Comparison of ENCODE assay signal across 8 mouse cellular contexts in genomic region chr1:191062781-191063485, GRCm38 (mm10). TPM values are rescaled to one million over a fixed set of nuclear protein-coding genes. Genes with fewer than 3 reads are reported as not detected.
DNase-seq lines count a peak whose midpoint lies in the region; ATAC-seq and TF ChIP-seq lines count a peak whose summit lies in the region.

Tatdn3 (minus strand) TSS chr1:191062932.
Nsl1 (plus strand) TSS chr1:191063012.

- ATAC-seq in embryonic facial prominence, embryonic 12.5 days (ENCODE audit: insufficient number of reproducible peaks, insufficient read depth, low FRiP score, low TSS enrichment), result peak; percentile 93
- peak; percentile 92 for ATAC-seq in limb, embryonic 11.5 days (ENCODE audit: insufficient number of reproducible peaks, low FRiP score, low TSS enrichment, low read depth)
- ATAC-seq in midbrain, embryonic 13.5 days, result peak; percentile 96

- H3K9me3 ChIP-seq in embryonic facial prominence, embryonic 12.5 days, result no peaks in the 10 kb centered on the region
- H3K9me3 ChIP-seq in limb, embryonic 11.5 days (ENCODE audit: control insufficient read depth, low read length), result no peaks in the 10 kb centered on the region
- H3K9me3 ChIP-seq in midbrain, embryonic 13.5 days, result no peaks in the 10 kb centered on the region

- TF ChIP-seq POLR2A in small intestine, adult 2 months (IDR thresholded peaks at IDR 0.05; ENCODE audit: low read depth, low read length), result 0 out of 2 replicates have a peak, but pooled peaks have one; percentile 64

- under 1% methylated on average over 56 of the region's 56 CpGs for WGBS in embryonic facial prominence, embryonic 12.5 days
- under 1% methylated on average over 56 of the region's 56 CpGs for WGBS in limb, embryonic 11.5 days
- under 1% methylated on average over 56 of the region's 56 CpGs for WGBS in midbrain, embryonic 13.5 days
- WGBS in small intestine, adult 2 months, result under 1% methylated on average over 56 of the region's 56 CpGs

- no peaks in the 10 kb centered on the region for H3K27me3 ChIP-seq in embryonic facial prominence, embryonic 12.5 days
- H3K27me3 ChIP-seq in limb, embryonic 11.5 days (ENCODE audit: control insufficient read depth, insufficient read depth, low read length), result no peaks in the 10 kb centered on the region
- H3K27me3 ChIP-seq in midbrain, embryonic 13.5 days, result no peaks in the 10 kb centered on the region
- H3K27me3 ChIP-seq in small intestine, adult 2 months (ENCODE audit: control insufficient read depth, insufficient read depth, low read length), result no peaks in the 10 kb centered on the region

- peak; percentile 86 for DNase-seq in 3T3-L1 (ENCODE audit: low read depth, low spot score)
- DNase-seq in adrenal gland, postnatal 36 days, result peak; percentile 91 to 92
- peak; percentile 90 to 96 for DNase-seq in heart, adult 18-20 months
- DNase-seq in kidney, adult 18-20 months, result peak; percentile 93
- peak; percentile 94 for DNase-seq in limb, embryonic 11.5 days (ENCODE audit: low spot score)

- peaks cover 26% of the 10 kb centered on the region for H3K36me3 ChIP-seq in embryonic facial prominence, embryonic 12.5 days
- peaks cover 3% of the 10 kb centered on the region; the same call in 1 of the 2 replicates for H3K36me3 ChIP-seq in limb, embryonic 11.5 days (ENCODE audit: control insufficient read depth, insufficient read depth, low read length)
- 0 out of 2 replicates have a peak, but pooled peaks cover 4% of the 10 kb centered on the region for H3K36me3 ChIP-seq in midbrain, embryonic 13.5 days
- H3K36me3 ChIP-seq in small intestine, adult 2 months (ENCODE audit: control insufficient read depth, insufficient read depth, low read length), result no peaks in the 10 kb centered on the region

- peak within 1 kb of the TSS; percentile 88 for H3K4me3 ChIP-seq in embryonic facial prominence, embryonic 12.5 days
- peak within 1 kb of the TSS; percentile 98 for H3K4me3 ChIP-seq in limb, embryonic 11.5 days (ENCODE audit: low read depth, low read length)
- peak within 1 kb of the TSS; percentile 88 for H3K4me3 ChIP-seq in midbrain, embryonic 13.5 days (replicated peaks)
- peak within 1 kb of the TSS; percentile 86 for H3K4me3 ChIP-seq in small intestine, adult 2 months (ENCODE audit: low read depth, low read length)

- peaks cover 13% of the 10 kb centered on the region for H3K4me1 ChIP-seq in embryonic facial prominence, embryonic 12.5 days
- H3K4me1 ChIP-seq in limb, embryonic 11.5 days (ENCODE audit: control insufficient read depth, insufficient read depth, low read length), result peaks cover 6% of the 10 kb centered on the region; the same call in 1 of the 2 replicates
- peaks cover 18% of the 10 kb centered on the region for H3K4me1 ChIP-seq in midbrain, embryonic 13.5 days (replicated peaks)
- H3K4me1 ChIP-seq in small intestine, adult 2 months (ENCODE audit: control insufficient read depth, insufficient read depth, insufficient read length, low read length), result no peaks in the 10 kb centered on the region

- H3K9ac ChIP-seq in embryonic facial prominence, embryonic 12.5 days, result peak within 1 kb of the TSS; percentile 80
- peak within 1 kb of the TSS; percentile 87 for H3K9ac ChIP-seq in limb, embryonic 11.5 days (ENCODE audit: low read length)
- H3K9ac ChIP-seq in midbrain, embryonic 13.5 days (replicated peaks), result peak within 1 kb of the TSS; percentile 81

- no peak; the same call in 1 of the 2 replicates for TF ChIP-seq CTCF in small intestine, adult 2 months (IDR thresholded peaks at IDR 0.05; ENCODE audit: extremely low read depth, insufficient read length, insufficient replicate concordance, low read depth, low read length)

- H3K4me2 ChIP-seq in embryonic facial prominence, embryonic 12.5 days (replicated peaks), result peak within 1 kb of the TSS; percentile 76
- peak within 1 kb of the TSS; percentile 52 for H3K4me2 ChIP-seq in limb, embryonic 11.5 days (ENCODE audit: low read depth, severe bottlenecking)
- peak within 1 kb of the TSS; percentile 82 for H3K4me2 ChIP-seq in midbrain, embryonic 13.5 days (replicated peaks)

- peak within 1 kb of the TSS; percentile 50; the same call in 1 of the 2 replicates for H3K27ac ChIP-seq in embryonic facial prominence, embryonic 12.5 days
- H3K27ac ChIP-seq in limb, embryonic 11.5 days (replicated peaks; ENCODE audit: low read depth, low read length), result no peak within 1 kb of the TSS
- H3K27ac ChIP-seq in midbrain, embryonic 13.5 days, result peak within 1 kb of the TSS; percentile 60; the same call in 1 of the 2 replicates
- peak within 1 kb of the TSS; percentile 24; the same call in 1 of the 2 replicates for H3K27ac ChIP-seq in small intestine, adult 2 months (ENCODE audit: insufficient read depth, low read depth, low read length)

RNA-seq across cellular contexts. Expression of gene Tatdn3, which starts in this region (rescaled TPM):
- total RNA-seq in adrenal gland, postnatal 36 days (2021), result 10 to 100 TPM; 13.0 to 20.0 TPM
- 16.1 and 17.7 TPM in 2 replicates for polyA plus RNA-seq in embryonic facial prominence, embryonic 12.5 days (2016; fragmentation: Nextera tagmentation; extraction: Ambion mirVana)
- 10 to 100 TPM; 11.0 TPM for total RNA-seq in heart, adult 18-20 months (2021)
- polyA plus RNA-seq in limb, embryonic 11.5 days (2014; fragmentation: Nextera tagmentation; extraction: Ambion mirVana), result 12.4 and 13.7 TPM in 2 replicates
- 14.8 and 15.5 TPM in 2 replicates for polyA plus RNA-seq in midbrain, embryonic 13.5 days (2015; fragmentation: Nextera tagmentation; extraction: Ambion mirVana)
- 0.65 and 2.0 TPM in 2 replicates for polyA plus RNA-seq in small intestine, adult 2 months (2012; rRNA removed)

RNA-seq across cellular contexts. Expression of gene Nsl1, which starts in this region (rescaled TPM):
- total RNA-seq in adrenal gland, postnatal 36 days (2021), result 1 to 10 TPM in 1 of 2 experiments, under 1 TPM in 1; 0.95 to 1.6 TPM
- polyA plus RNA-seq in embryonic facial prominence, embryonic 12.5 days (2016; fragmentation: Nextera tagmentation; extraction: Ambion mirVana), result 22.4 and 23.9 TPM in 2 replicates
- under 1 TPM; 0.67 to 0.77 TPM for total RNA-seq in heart, adult 18-20 months (2021)
- 28.6 and 35.5 TPM in 2 replicates for polyA plus RNA-seq in limb, embryonic 11.5 days (2014; fragmentation: Nextera tagmentation; extraction: Ambion mirVana)
- polyA plus RNA-seq in midbrain, embryonic 13.5 days (2015; fragmentation: Nextera tagmentation; extraction: Ambion mirVana), result 10.2 and 10.8 TPM in 2 replicates
- polyA plus RNA-seq in small intestine, adult 2 months (2012; rRNA removed), result 1.4 and 1.6 TPM in 2 replicates
